Comparison of ENCODE assay signal across 15 mouse cellular contexts in genomic region chr10:66891811-66892210, GRCm38 (mm10).
"Had no signal": no experiment of that assay in that cellular context is flagged by ENCODE, and none has a peak within 500 bp of the region (broad histone marks: within the 10 kb centered on the region; RNA-seq: fewer than 3 reads in every experiment).

No protein-coding gene starts in this region.

- H3K4me3 ChIP-seq: midbrain, embryonic 10.5 days; midbrain, embryonic 12.5 days; neural tube, embryonic 12.5 days had no signal

- H3K4me2 ChIP-seq: lung, embryonic 14.5 days; midbrain, embryonic 12.5 days; neural tube, embryonic 12.5 days had no signal

- H3K36me3 ChIP-seq: midbrain, embryonic 10.5 days; midbrain, embryonic 12.5 days; neural tube, embryonic 12.5 days had no signal

- H3K9ac ChIP-seq: liver, postnatal 0 days; lung, embryonic 14.5 days; midbrain, embryonic 12.5 days; neural tube, embryonic 12.5 days had no signal

- H3K27me3 ChIP-seq: midbrain, embryonic 12.5 days; neural tube, embryonic 12.5 days had no signal

- H3K9me3 ChIP-seq: midbrain, embryonic 10.5 days; midbrain, embryonic 12.5 days; neural tube, embryonic 12.5 days had no signal

- ATAC-seq: liver, postnatal 0 days; midbrain, embryonic 16.5 days had no signal

- DNase-seq: liver, postnatal 0 days; lung, embryonic 14.5 days; lung, postnatal 10 days; lung, postnatal 4 days; midbrain, embryonic 14.5 days; right cerebral cortex, postnatal 25 days; right cerebral cortex, postnatal 4 days; spleen, adult 18-20 months; thymus, adult 18-20 months; thymus, postnatal 14 days; thymus, postnatal 36 days had no signal

- H3K27ac ChIP-seq: midbrain, embryonic 10.5 days; midbrain, embryonic 12.5 days; neural tube, embryonic 12.5 days had no signal

- H3K4me1 ChIP-seq: neural tube, embryonic 12.5 days had no signal
